Mouse (Mus musculus) activated CD4-positive, CD25-positive, alpha-beta regulatory T cell (primary cell): ENCODE results near the gene Ndufs1. TPM values are rescaled to one million over a fixed set of nuclear protein-coding genes. Genes with fewer than 3 reads are reported as not detected.

Experiments
- polyA plus RNA-seq, 2 experiments: library from polyadenylated mRNA; unstranded; fragments of 100-300 nt; shearing (Covaris generic); gene quantifications; one replicate each; pipeline ENCODE4 v1.2.1; 2017

Gene Ndufs1
- polyA plus RNA-seq = 100 to 1,000 TPM; 110 to 118 TPM

DNA sequence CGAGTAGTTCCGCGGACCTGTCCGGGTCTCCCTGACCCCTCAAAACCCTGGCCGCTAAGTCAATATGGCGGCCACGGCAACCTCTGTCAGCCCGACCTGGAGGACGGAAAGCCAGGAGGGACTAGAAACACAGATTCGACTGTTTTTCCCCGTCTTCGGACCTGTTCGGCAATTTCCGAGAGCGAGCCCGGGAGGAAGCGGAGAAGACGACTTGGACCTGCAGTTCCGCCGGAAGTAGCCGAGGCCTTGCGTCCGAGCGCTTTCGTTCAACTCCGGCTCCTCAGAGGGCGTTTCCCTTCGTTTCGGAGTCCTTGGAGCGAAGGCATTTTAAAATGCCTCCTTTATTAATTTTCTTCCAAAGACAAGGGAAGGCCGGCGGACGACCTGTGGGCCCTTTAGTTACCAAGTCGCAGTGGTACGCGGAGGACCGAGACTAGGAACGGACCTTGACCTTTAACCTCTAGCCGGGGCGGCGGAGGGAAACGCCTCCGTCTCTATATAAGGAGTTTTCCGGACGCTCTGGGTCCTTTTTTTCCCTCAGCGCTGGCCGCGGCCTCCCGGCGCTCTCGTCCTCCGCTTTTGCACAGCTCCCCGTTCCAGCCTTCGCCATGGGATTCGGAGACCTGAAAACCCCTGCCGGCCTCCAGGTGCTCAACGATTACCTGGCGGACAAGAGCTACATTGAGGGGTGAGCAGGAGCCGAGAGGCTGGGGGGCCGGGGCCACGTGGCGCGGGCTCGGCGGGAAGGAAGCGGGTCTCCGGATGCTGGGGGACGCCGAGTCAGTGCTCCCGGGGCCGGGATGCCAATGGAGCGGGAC is at the start of gene Ndufs1, which contains the start of gene Eef1b2:
Gene Ndufs1 (minus strand): TSS at position 230 of the 818 bp plus-strand sequence.
Gene Eef1b2 (plus strand): TSS at position 222 of the 818 bp plus-strand sequence.

DNA sequence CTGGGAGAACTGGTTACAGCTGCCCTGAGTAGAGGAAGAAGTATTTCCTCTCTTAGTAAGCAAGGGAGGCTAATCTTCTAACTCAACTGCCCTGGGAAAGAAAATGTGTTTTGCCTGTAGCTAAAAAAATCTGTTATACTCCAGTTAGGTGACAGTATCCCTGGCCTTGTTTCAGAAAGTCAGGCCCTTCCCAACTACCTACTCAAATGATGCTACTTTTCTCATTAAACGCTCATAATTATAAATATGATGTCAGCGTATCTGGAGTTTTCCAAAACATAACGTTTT is 37.6 kb upstream of the Ndufs1 start, which contains the start of gene Gpr1:
Gene Gpr1 (minus strand): TSS at position 273 of the 288 bp plus-strand sequence.

DNA sequence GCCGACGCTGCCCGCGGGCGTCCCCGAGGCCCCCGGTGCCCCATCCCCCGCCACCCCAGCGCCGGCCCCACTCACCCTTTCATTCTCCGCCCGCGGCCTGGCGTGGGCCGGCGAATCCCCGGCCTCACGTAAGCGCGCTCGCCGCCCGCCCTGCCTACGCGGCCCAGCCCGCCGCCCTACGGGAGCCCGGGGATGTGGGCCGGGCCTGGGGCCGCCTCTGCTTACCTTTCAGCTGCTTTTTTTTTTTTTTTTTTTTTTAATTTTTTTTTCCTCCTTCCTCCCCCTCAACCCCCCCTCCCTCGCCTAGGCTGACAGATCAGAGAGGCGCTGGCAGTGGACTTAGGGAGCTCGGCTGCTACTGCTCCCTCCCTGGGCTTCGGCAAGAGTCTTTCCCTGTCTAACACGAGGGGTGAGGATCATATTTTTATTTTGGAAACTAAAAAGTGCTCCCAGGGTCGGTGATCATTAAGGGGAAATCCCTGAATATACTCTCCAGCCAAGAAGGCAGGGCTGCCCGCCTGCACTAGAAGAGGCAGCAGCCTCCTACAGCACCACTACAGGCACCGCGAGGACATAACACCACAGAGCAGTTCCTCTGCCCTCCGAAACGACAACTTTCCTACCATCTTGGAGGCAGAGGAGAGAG is 62.4 kb downstream of the Ndufs1 start, which contains the start of gene Ino80d:
Gene Ino80d (minus strand): TSS at position 532 of the 646 bp plus-strand sequence.

Other genes starting within 250 kb of the Ndufs1 start
- 10 to 100 TPM; 15.7 to 21.4 TPM for gene Ino80d, start 62.2 kb downstream of the Ndufs1 start, polyA plus RNA-seq
- gene Eef1b2, start within 50 bp of the Ndufs1 start, polyA plus RNA-seq = 100 to 1,000 TPM; 348 to 643 TPM
- gene Gpr1, start 37.7 kb upstream of the Ndufs1 start, polyA plus RNA-seq = not detected
- gene Zdbf2, start 96.4 kb upstream of the Ndufs1 start, polyA plus RNA-seq = under 1 TPM in 1 of 2 experiments, not detected in 1; 0.05 TPM